Mouse (Mus musculus): ENCODE measurements at regions not wholly inside any gene's neighbourhood (a gene's known extent, or its start where the extent isn't known, plus 50 kb on each side); places are given as distances from the start of the nearest gene placed in this dataset.

- TF ChIP-seq CTCF (IDR thresholded peaks at IDR 0.05) = no peak
- TF ChIP-seq EP300 (IDR thresholded peaks at IDR 0.05) = no peak
These were observed 92.4 kb upstream of the Teddm2 start for GRCm38 (mm10) chr1:153992466-153992865.

Measured in lung, postnatal 0 days (tissue).